Mouse (Mus musculus) stomach, embryonic 14.5 days (tissue): ENCODE results near the gene Calhm2. TPM values are rescaled to one million over a fixed set of nuclear protein-coding genes. Genes with fewer than 3 reads are reported as not detected.

Experiments used
- ATAC-seq: fragments of 200-750 bp; cut with Nextera tagmentation; 2 replicates; pipeline ENCODE4 v1.8.0; 2017; ENCODE audit warnings: low read depth, moderate TSS enrichment; ENCODE audit not compliant: insufficient number of reproducible peaks, insufficient read depth, low FRiP score
- H3K27ac ChIP-seq: fragments of 300-500 bp; sonication (generic); 2 replicates; pipeline ENCODE4 v1.5.1; 2014; ENCODE audit warnings: mild to moderate bottlenecking, low read length, moderate library complexity, mixed read lengths
- H3K27me3 ChIP-seq: fragments of 300-500 bp; sonication (generic); 2 replicates; pipeline ENCODE4 v1.6.1; 2014; ENCODE audit warnings: low read length, control low read depth, mixed read lengths; ENCODE audit not compliant: control insufficient read depth, insufficient read depth
- H3K36me3 ChIP-seq: fragments of 300-500 bp; sonication (generic); 2 replicates; pipeline ENCODE4 v1.6.1; 2014; ENCODE audit warnings: mild to moderate bottlenecking, control low read depth, low read length, moderate library complexity, mixed read lengths; ENCODE audit not compliant: control insufficient read depth, insufficient read depth
- H3K4me1 ChIP-seq: fragments of 300-500 bp; sonication (generic); 2 replicates; pipeline ENCODE4 v1.6.1; 2014; ENCODE audit warnings: low read length, control low read depth, mixed read lengths; ENCODE audit not compliant: control insufficient read depth, insufficient read depth
- H3K4me2 ChIP-seq: fragments of 300-500 bp; sonication (generic); replicated peaks from 2 replicates; pipeline ENCODE4 v1.6.1; 2014; ENCODE audit warnings: low read depth, low read length, control low read depth
- H3K4me3 ChIP-seq: fragments of 300-500 bp; sonication (generic); 2 replicates; pipeline ENCODE4 v1.5.1; 2014; ENCODE audit warnings: low read depth, low read length, control low read depth
- H3K9ac ChIP-seq: fragments of 300-500 bp; sonication (generic); replicated peaks from 2 replicates; pipeline ENCODE4 v1.6.1; 2014; ENCODE audit warnings: low read depth, mild to moderate bottlenecking, control low read depth, low read length, moderate library complexity, mixed read lengths
- H3K9me3 ChIP-seq: fragments of 300-500 bp; sonication (generic); 2 replicates; pipeline ENCODE4 v1.6.1; 2016; ENCODE audit warnings: low read depth, low read length, control low read depth; ENCODE audit not compliant: control insufficient read depth
- WGBS: fragments of 180-500 bp; shearing (Covaris S2); extraction: QIAGEN DNeasy Blood & Tissue Kit; methylation state at CpG from one replicate; pipeline ENCODE4 v1.1.7; 2014; 5-methylcytosine and 5-hydroxymethylcytosine counted together
- polyA plus RNA-seq: library from polyadenylated mRNA; unstranded; fragments of >200 nt; fragmentation: Nextera tagmentation; extraction: Ambion mirVana; gene quantifications from 2 replicates; pipeline ENCODE4 v1.2.1, GENCODE M21; 2014

Gene Calhm2
- polyA plus RNA-seq = 2.3 and 2.5 TPM in 2 replicates

- peak within 1 kb of the TSS; percentile 75 for H3K4me2 ChIP-seq
- no peaks in the 10 kb centered on the region for H3K9me3 ChIP-seq
- H3K4me1 ChIP-seq = peaks cover 20% of the 10 kb centered on the region
- H3K27ac ChIP-seq = peak within 1 kb of the TSS; percentile 87
- peak; percentile 65; the same call in 1 of the 2 replicates for ATAC-seq
- WGBS = 3% methylated on average over 28 of the region's 28 CpGs
- peak within 1 kb of the TSS; percentile 65 for H3K9ac ChIP-seq
- H3K36me3 ChIP-seq = peaks cover 5% of the 10 kb centered on the region; the same call in 1 of the 2 replicates
- H3K4me3 ChIP-seq = peak within 1 kb of the TSS; percentile 42
- H3K27me3 ChIP-seq = no peaks in the 10 kb centered on the region
Observed at GRCm38 (mm10) chr19:47137771-47138421, at the start of gene Calhm2. Gene Calhm2 (minus strand): TSS chr19:47138294.

GRCm38 (mm10) chr19:47186514-47187275 is 48.6 kb upstream of the Calhm2 start:
- Histone ChIP-seq H3K4me3 (no peak overlapping the region), H3K4me2 (no peak overlapping the region), H3K9me3 (0 out of 2 replicates have a peak, but pooled peaks cover 2% of the 10 kb centered on the region), H3K27me3 (no peaks in the 10 kb centered on the region), H3K36me3 (no peaks in the 10 kb centered on the region), H3K4me1 (no peaks in the 10 kb centered on the region), H3K9ac (no peak overlapping the region), H3K27ac (no peak overlapping the region)
- WGBS = 45% methylated on average over 15 of the region's 15 CpGs
- ATAC-seq = no peak

- no peak overlapping the region for H3K4me3 ChIP-seq
- no peak overlapping the region for H3K27ac ChIP-seq
- 59% methylated on average over 4 of the region's 4 CpGs for WGBS
- ATAC-seq = no peak
- no peaks in the 10 kb centered on the region for H3K36me3 ChIP-seq
- H3K9ac ChIP-seq = no peak overlapping the region
- H3K4me2 ChIP-seq = no peak overlapping the region
- H3K4me1 ChIP-seq = no peaks in the 10 kb centered on the region
- 0 out of 2 replicates have a peak, but pooled peaks cover 2% of the 10 kb centered on the region for H3K9me3 ChIP-seq
- H3K27me3 ChIP-seq = no peaks in the 10 kb centered on the region
Observed at GRCm38 (mm10) chr19:47184736-47185135, 46.6 kb upstream of the Calhm2 start.

GRCm38 (mm10) chr19:47184221-47184620 is 46.1 kb upstream of the Calhm2 start:
- no peaks in the 10 kb centered on the region for H3K27me3 ChIP-seq
- H3K36me3 ChIP-seq = no peaks in the 10 kb centered on the region
- WGBS = 67% methylated on average over 8 of the region's 8 CpGs
- H3K27ac ChIP-seq = no peak overlapping the region
- no peaks in the 10 kb centered on the region for H3K4me1 ChIP-seq
- no peak overlapping the region for H3K9ac ChIP-seq
- H3K4me2 ChIP-seq = no peak overlapping the region
- no peak for ATAC-seq
- no peak overlapping the region for H3K4me3 ChIP-seq
- H3K9me3 ChIP-seq = 0 out of 2 replicates have a peak, but pooled peaks cover 2% of the 10 kb centered on the region

GRCm38 (mm10) chr19:47180011-47180410 is 41.9 kb upstream of the Calhm2 start:
- 21% methylated on average over 8 of the region's 8 CpGs for WGBS
- H3K36me3 ChIP-seq = no peaks in the 10 kb centered on the region
- H3K9me3 ChIP-seq = 0 out of 2 replicates have a peak, but pooled peaks cover 2% of the 10 kb centered on the region
- H3K9ac ChIP-seq = no peak overlapping the region
- peak overlapping the region; percentile 61; the same call in 1 of the 2 replicates for H3K4me3 ChIP-seq
- peak overlapping the region; percentile 98 for H3K4me2 ChIP-seq
- ATAC-seq = no peak
- no peaks in the 10 kb centered on the region for H3K27me3 ChIP-seq
- H3K27ac ChIP-seq = no peak overlapping the region
- no peaks in the 10 kb centered on the region for H3K4me1 ChIP-seq

- WGBS = under 1% methylated on average over 41 of the region's 42 CpGs
- no peaks in the 10 kb centered on the region for H3K36me3 ChIP-seq
- H3K9ac ChIP-seq = peak overlapping the region; percentile 55
- ATAC-seq = no peak
- 0 out of 2 replicates have a peak, but pooled peaks cover 2% of the 10 kb centered on the region for H3K9me3 ChIP-seq
- H3K4me3 ChIP-seq = peak overlapping the region; percentile 61
- no peaks in the 10 kb centered on the region for H3K4me1 ChIP-seq
- H3K4me2 ChIP-seq = peak overlapping the region; percentile 98
- H3K27me3 ChIP-seq = no peaks in the 10 kb centered on the region
- no peak overlapping the region; the same call in 1 of the 2 replicates for H3K27ac ChIP-seq
Observed at GRCm38 (mm10) chr19:47179272-47179809, 41.2 kb upstream of the Calhm2 start.

GRCm38 (mm10) chr19:47178431-47179271 is 40.6 kb upstream of the Calhm2 start, which contains the start of gene Neurl1a:
Gene Neurl1a (plus strand): TSS chr19:47178820.
- no peaks in the 10 kb centered on the region for H3K36me3 ChIP-seq
- no peaks in the 10 kb centered on the region for H3K27me3 ChIP-seq
- no peaks in the 10 kb centered on the region for H3K4me1 ChIP-seq
- H3K27ac ChIP-seq = peak within 1 kb of the TSS; percentile 48; the same call in 1 of the 2 replicates
- H3K9me3 ChIP-seq = 0 out of 2 replicates have a peak, but pooled peaks cover 2% of the 10 kb centered on the region
- peak within 1 kb of the TSS; percentile 55 for H3K9ac ChIP-seq
- peak within 1 kb of the TSS; percentile 98 for H3K4me2 ChIP-seq
- H3K4me3 ChIP-seq = peak within 1 kb of the TSS; percentile 61
- peak; percentile 44; the same call in 1 of the 2 replicates for ATAC-seq
- under 1% methylated on average over 66 of the region's 98 CpGs for WGBS
